Mouse (Mus musculus) heart, adult 2 months (tissue): ENCODE results near the gene Gbp2. TPM values are rescaled to one million over a fixed set of nuclear protein-coding genes. Genes with fewer than 3 reads are reported as not detected.

Experiments used
- DNase-seq, 2 experiments: peaks; one replicate each; pipeline ENCODE4 v3.0.0; 2021
- H3K27ac ChIP-seq: fragments of 200-600 bp; 2 replicates; pipeline ENCODE4 v1.8.1; 2022
- H3K27me3 ChIP-seq: fragments of 200-500 bp; 2 replicates; pipeline ENCODE4 v1.6.1; 2012; ENCODE audit warnings: mild to moderate bottlenecking, low read length, inconsistent platforms, mixed read lengths; ENCODE audit not compliant: control insufficient read depth, insufficient read depth
- H3K36me3 ChIP-seq: fragments of 200-500 bp; 2 replicates; pipeline ENCODE4 v1.6.1; 2012; ENCODE audit warnings: low read length, inconsistent platforms; ENCODE audit not compliant: control insufficient read depth, insufficient read depth
- H3K4me1 ChIP-seq: fragments of 200-500 bp; 2 replicates; pipeline ENCODE4 v1.6.1; 2011; ENCODE audit warnings: low read length; ENCODE audit not compliant: control insufficient read depth, insufficient read depth
- H3K4me3 ChIP-seq: fragments of 200-600 bp; 2 replicates; pipeline ENCODE4 v1.8.1; 2022
- H3K79me2 ChIP-seq: fragments of 200-500 bp; replicated peaks from 2 replicates; pipeline ENCODE4 v1.6.1; 2012; ENCODE audit warnings: mild to moderate bottlenecking, inconsistent platforms, low read length, moderate library complexity, mixed read lengths; ENCODE audit not compliant: control insufficient read depth, insufficient read depth
- H3K9ac ChIP-seq: fragments of 200-500 bp; 2 replicates; pipeline ENCODE4 v1.6.1; 2012; ENCODE audit warnings: low read depth, mild to moderate bottlenecking, control low read depth, inconsistent platforms, low read length, mixed read lengths
- CTCF ChIP-seq: fragments of 200-600 bp; IDR thresholded peaks from 2 replicates; pipeline ENCODE4 v1.8.1; 2022; ENCODE audit warnings: antibody characterized with exemption, mild to moderate bottlenecking, moderate library complexity
- EP300 ChIP-seq: fragments of 200-500 bp; IDR thresholded peaks from 2 replicates; pipeline ENCODE4 v1.6.1; 2011; ENCODE audit warnings: low read depth, low read length, control low read depth; ENCODE audit not compliant: insufficient read depth
- POLR2A ChIP-seq: fragments of 200-500 bp; IDR thresholded peaks from 2 replicates; pipeline ENCODE4 v1.6.1; 2011; ENCODE audit warnings: mild to moderate bottlenecking, low read depth, low read length, control low read depth; ENCODE audit not compliant: insufficient read depth
- WGBS: fragments of 180-500 bp; shearing (Covaris S2); methylation state at CpG from one replicate; pipeline ENCODE4 v1.1.7; 2018; 5-methylcytosine and 5-hydroxymethylcytosine counted together
- intact Hi-C: fragments of 180-260 bp; cut with DNase I; formaldehyde crosslinking; loops from one replicate; pipeline ENCODE4 v1.15.1; 2025
- microRNA-seq, 2 experiments: library from miRNA; unstranded; fragments of <30 nt; microRNA quantifications; one replicate each; pipeline ENCODE4 v1.2.0; 2021
- polyA plus RNA-seq: library from polyadenylated mRNA; depleted of rRNA; stranded (reverse); fragments of >200 nt; gene quantifications from 2 replicates; pipeline ENCODE4 v1.2.3, GENCODE M21; 2012; rRNA removed
- total RNA-seq, 2 experiments: library from RNA; stranded (reverse); gene quantifications; 2 replicates each; pipeline ENCODE4 v1.2.3; 2021

Gbp2 gene
- total and polyA plus RNA-seq, 3 experiments: 9.5 to 16.0 (median 10.7) TPM

DNA sequence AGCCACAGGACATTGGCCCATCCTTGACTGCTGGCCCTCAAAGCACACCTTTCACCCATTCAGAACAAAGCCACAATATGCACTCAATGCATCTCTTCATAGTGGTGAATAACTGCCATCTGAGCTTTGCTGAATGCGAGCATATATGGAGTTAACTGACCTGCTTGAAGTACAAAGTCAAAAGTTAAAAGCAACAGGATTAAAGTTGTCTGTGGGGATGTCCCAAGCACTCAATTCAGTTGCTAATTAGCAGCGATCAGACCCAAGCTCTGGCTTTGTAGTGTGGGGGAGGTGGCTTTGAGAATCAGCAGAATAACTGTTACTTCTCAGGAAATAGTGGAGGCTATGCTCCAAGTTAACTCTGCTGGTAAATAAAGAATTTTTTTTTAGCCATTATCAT is 29.8 kb downstream of the Gbp2 start:
- no peak for DNase-seq
- intact Hi-C loops: no loop called here
- Histone ChIP-seq H3K79me2 (no peaks in the 10 kb centered on the region), H3K9ac (no peak overlapping the region), H3K4me3 (no peak overlapping the region), H3K4me1 (no peaks in the 10 kb centered on the region), H3K27ac (no peak overlapping the region), H3K27me3 (no peaks in the 10 kb centered on the region), H3K36me3 (no peaks in the 10 kb centered on the region)
- TF ChIP-seq CTCF (no peak), EP300 (no peak), POLR2A (no peak)
- WGBS: 44% methylated on average over 2 of the region's 2 CpGs

DNA sequence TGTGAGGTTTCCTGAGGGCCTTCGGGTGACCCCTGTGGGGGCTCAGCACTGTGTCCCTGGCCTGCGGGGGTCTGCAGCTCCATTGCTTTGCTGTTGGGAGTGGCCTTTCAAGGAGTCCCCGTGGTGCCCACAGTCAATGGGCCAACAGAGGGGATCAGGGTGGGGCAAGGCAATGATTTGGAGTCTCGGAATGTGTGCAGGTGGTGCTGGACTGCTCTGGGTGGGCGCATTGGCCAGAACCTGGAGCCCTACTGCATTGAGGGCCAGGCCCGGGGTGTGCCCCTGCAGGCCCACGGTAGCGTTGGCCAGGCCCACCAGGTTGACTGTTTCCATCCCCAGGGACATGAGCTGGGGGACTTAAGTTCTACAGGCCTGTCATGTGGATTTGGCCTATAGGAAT is 44.3 kb downstream of the Gbp2 start:
- TF ChIP-seq EP300 (no peak), CTCF (no peak), POLR2A (no peak)
- Histone ChIP-seq H3K9ac (no peak overlapping the region), H3K79me2 (no peaks in the 10 kb centered on the region), H3K4me1 (no peaks in the 10 kb centered on the region), H3K36me3 (no peaks in the 10 kb centered on the region), H3K4me3 (no peak overlapping the region), H3K27ac (no peak overlapping the region), H3K27me3 (no peaks in the 10 kb centered on the region)
- intact Hi-C loops: no loop called here
- DNase-seq: no peak
- 86% methylated on average over 8 of the region's 8 CpGs for WGBS

DNA sequence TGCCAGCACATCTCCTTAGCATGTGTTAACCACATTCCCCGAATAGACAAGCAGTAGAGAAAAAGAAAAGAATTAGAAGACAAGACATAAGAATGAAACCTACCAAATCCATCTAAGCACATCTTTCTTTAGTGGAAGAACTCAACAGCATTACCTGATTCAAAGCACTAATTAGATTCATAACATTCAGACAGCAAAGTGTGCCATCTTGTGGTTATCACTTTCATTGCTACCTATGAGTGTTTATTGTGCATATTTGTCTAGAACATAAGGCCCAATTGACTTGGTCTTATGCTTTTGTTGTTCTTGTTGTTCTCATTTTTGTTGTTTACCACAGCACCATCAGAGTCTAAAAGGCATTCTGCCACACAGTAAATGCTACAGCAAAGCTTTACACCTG is 54.2 kb downstream of the Gbp2 start:
- no peak for DNase-seq
- TF ChIP-seq POLR2A (no peak), CTCF (peak; percentile 62)
- Histone ChIP-seq H3K36me3 (no peaks in the 10 kb centered on the region), H3K4me3 (no peak overlapping the region), H3K4me1 (no peaks in the 10 kb centered on the region), H3K9ac (no peak overlapping the region), H3K27me3 (no peaks in the 10 kb centered on the region), H3K79me2 (no peaks in the 10 kb centered on the region), H3K27ac (no peak overlapping the region)
- 67% methylated on average over 1 of the region's 1 CpGs for WGBS
- intact Hi-C loops: no loop called here

Small RNA genes within 50 kb of the gene (microRNA-seq; reads per million reads assigned to microRNA genes)
- 0 reads per million in 2 experiments for gene Mir6381

Other genes starting within 250 kb of the Gbp2 start
- 100 to 1,000 TPM; 609 to 668 TPM for gene Pdlim5, start 224.9 kb upstream of the Gbp2 start, total RNA-seq
- gene Pdlim5, start 224.9 kb upstream of the Gbp2 start, polyA plus RNA-seq: 508 and 956 TPM in 2 replicates
- gene Gbp5, start 126.6 kb upstream of the Gbp2 start, total RNA-seq: 10 to 100 TPM in 1 of 2 experiments, 1 to 10 TPM in 1; 6.0 to 10.9 TPM
- gene Gbp5, start 126.6 kb upstream of the Gbp2 start, polyA plus RNA-seq: 2.1 and 4.3 TPM in 2 replicates
- 10 to 100 TPM in 1 of 2 experiments, 1 to 10 TPM in 1; 8.3 to 13.9 TPM for gene Gbp7, start 90.3 kb upstream of the Gbp2 start, total RNA-seq
- gene Gbp7, start 90.3 kb upstream of the Gbp2 start, polyA plus RNA-seq: 2.8 and 4.5 TPM in 2 replicates
- 10 to 100 TPM; 10.4 to 13.7 TPM for gene Gbp3, start 60.6 kb upstream of the Gbp2 start, total RNA-seq
- gene Gbp3, start 60.6 kb upstream of the Gbp2 start, polyA plus RNA-seq: 12.3 and 18.6 TPM in 2 replicates
- gene Gbp2b, start 25.8 kb upstream of the Gbp2 start, total RNA-seq: under 1 TPM; 0.16 to 0.18 TPM
- gene Gbp2b, start 25.8 kb upstream of the Gbp2 start, polyA plus RNA-seq: 0.04 TPM in 1 of 2 replicates, not detected in the other
- gene Kyat3, start 80.4 kb downstream of the Gbp2 start, total RNA-seq: 10 to 100 TPM; 28.3 to 37.7 TPM
- 10.9 and 22.1 TPM in 2 replicates for gene Kyat3, start 80.4 kb downstream of the Gbp2 start, polyA plus RNA-seq
- gene Gtf2b, start 144.4 kb downstream of the Gbp2 start, total RNA-seq: 10 to 100 TPM; 17.9 to 19.3 TPM
- gene Gtf2b, start 144.4 kb downstream of the Gbp2 start, polyA plus RNA-seq: 13.4 and 23.4 TPM in 2 replicates